Mouse (Mus musculus): ENCODE data around the gene Gm49384. TPM values are rescaled to one million over a fixed set of nuclear protein-coding genes. Genes with fewer than 3 reads are reported as not detected.

Gene Gm49384
- polyA plus RNA-seq, 1 experiment from 2014 or later = 29.5 TPM

DNA sequence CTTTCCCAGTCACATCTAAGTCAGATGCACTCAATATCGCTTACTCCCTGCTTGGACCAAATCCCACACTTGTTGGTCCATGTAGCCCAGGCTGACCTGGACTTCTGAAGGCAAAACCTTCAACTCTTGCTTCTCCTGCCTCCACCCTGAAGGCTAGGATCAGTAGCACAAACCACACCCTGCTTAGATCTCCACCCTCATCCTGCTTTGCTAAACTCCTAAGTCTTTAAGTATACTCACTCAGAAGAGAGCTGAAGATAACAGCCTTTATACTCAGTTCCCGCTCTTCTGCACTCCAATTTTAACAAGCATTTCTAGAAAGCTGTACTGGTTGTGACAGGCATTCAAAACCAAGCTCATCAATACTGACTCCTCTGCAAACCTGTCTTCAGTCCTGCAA is 47.0 kb downstream of the Gm49384 start:
- Histone ChIP-seq H3K27me3 (ENCODE audit: insufficient read depth, poor library complexity, severe bottlenecking) (no peaks in the 10 kb centered on the region), H3K4me3 (0 out of 2 replicates have a peak overlapping the region, but pooled peaks have one; percentile 88), H3K36me3 (peaks cover 22% of the 10 kb centered on the region), H3K4me1 (peaks cover 3% of the 10 kb centered on the region; the same call in 1 of the 2 replicates), H3K9me3 (no peaks in the 10 kb centered on the region), H3K27ac (no peak overlapping the region)
- 85% methylated on average over 2 of the region's 2 CpGs for WGBS
- DNase-seq (ENCODE audit: low spot score) = no peak

DNA sequence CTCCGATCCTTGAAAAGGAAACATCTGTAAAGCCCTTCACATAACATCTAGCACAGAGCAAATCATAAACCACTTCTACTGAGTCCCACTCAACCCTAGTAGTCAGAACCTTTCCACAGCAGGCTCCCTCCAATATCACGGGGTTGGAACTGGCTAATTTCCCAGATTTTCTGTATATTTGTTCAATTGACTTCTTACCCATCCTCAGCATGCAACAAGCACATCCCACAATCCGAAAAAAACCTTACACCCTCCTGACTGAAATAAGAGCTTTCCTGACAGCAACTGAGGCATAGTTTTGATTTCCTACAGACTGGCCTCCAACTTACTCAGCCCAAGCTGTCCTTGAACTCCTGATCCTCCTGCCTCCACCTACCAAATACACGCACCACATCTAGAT is 47.6 kb downstream of the Gm49384 start:
- H3K9me3 ChIP-seq = no peaks in the 10 kb centered on the region
- DNase-seq (ENCODE audit: low spot score) = no peak
- peaks cover 22% of the 10 kb centered on the region for H3K36me3 ChIP-seq
- no peak overlapping the region for H3K4me3 ChIP-seq
- WGBS = 86% methylated on average over 4 of the region's 4 CpGs
- H3K4me1 ChIP-seq = peaks cover 3% of the 10 kb centered on the region; the same call in 1 of the 2 replicates
- H3K27me3 ChIP-seq (ENCODE audit: insufficient read depth, poor library complexity, severe bottlenecking) = no peaks in the 10 kb centered on the region
- H3K27ac ChIP-seq = no peak overlapping the region

DNA sequence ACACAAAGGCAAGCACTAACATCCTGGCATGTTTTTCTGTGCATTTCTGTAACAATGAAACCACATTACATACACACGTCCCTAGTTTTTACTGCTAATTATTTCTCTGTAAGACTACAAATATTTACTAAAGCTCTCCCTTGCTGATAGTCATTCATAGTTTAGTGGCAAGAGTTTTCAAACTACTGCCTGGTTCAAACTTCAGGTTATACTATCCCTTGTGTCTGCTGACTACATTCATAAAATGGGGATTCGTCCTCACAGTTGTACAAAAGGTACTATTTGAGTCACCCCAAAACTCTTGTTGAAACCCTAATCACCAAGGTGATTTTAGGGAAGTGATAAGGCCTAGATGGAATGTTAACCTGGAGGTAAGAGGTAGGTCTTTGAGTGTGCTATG is 48.1 kb downstream of the Gm49384 start:
- DNase-seq (ENCODE audit: low spot score) = no peak
- H3K4me1 ChIP-seq = peaks cover 3% of the 10 kb centered on the region; the same call in 1 of the 2 replicates
- H3K27ac ChIP-seq = no peak overlapping the region
- 86% methylated on average over 2 of the region's 2 CpGs for whole genome bisulfite sequencing
- no peak overlapping the region for H3K4me3 ChIP-seq
- H3K9me3 ChIP-seq = no peaks in the 10 kb centered on the region
- no peaks in the 10 kb centered on the region for H3K27me3 ChIP-seq (ENCODE audit: insufficient read depth, poor library complexity, severe bottlenecking)
- H3K36me3 ChIP-seq = peaks cover 22% of the 10 kb centered on the region

DNA sequence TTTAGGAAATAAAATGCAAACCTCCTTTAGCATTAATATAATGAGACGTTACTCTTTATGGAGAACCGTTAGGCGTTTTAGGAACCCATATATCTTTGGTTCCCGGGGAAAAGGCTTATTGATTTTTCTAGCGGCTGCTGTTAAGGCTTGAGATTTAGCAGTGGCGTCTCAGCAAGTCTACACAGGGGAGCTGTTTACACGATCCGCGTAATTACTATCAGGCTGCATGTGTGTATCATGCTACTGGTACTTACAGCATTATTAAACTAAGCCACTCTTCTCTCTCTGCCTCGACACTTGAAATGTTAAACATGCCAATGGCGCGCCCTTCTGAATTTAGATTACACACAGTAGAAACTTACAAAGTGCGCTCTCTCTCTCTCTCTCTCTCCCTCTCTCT is 54.0 kb downstream of the Gm49384 start:
- no peaks in the 10 kb centered on the region for H3K27me3 ChIP-seq (ENCODE audit: insufficient read depth, poor library complexity, severe bottlenecking)
- 79% methylated on average over 13 of the region's 13 CpGs for WGBS

DNA sequence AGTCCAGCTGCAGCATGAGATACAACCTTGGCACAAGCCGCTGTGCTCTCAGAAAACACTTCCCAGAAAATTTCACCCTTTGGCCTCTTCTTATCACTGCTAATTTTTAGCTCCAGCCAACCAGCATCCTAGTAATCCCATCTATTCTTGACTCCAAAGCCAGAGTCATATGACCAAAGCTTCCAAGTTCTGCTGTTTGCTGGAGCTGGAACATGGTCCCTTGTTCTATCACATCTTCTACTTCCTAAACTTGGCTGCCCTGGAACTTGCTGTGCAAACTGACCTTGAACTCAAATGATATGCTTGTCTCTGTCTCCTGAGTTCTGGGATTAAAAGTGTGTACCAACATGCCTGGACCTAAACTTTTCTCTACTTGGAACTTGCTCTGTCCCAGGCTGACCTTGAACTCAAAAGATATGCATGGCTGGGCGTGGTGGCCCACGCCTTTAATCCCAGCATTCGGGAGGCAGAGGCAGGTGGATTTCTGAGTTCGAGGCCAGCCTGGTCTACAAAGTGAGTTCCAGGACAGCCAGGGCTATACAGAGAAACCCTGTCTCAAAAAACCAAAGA is 56.8 kb downstream of the Gm49384 start:
- no peaks in the 10 kb centered on the region for H3K9me3 ChIP-seq
- H3K36me3 ChIP-seq = no peaks in the 10 kb centered on the region
- no peak overlapping the region for H3K4me3 ChIP-seq
- no peak for DNase-seq (ENCODE audit: low spot score)
- WGBS = 87% methylated on average over 5 of the region's 5 CpGs
- no peaks in the 10 kb centered on the region for H3K4me1 ChIP-seq
- no peak overlapping the region for H3K27ac ChIP-seq
- H3K27me3 ChIP-seq (ENCODE audit: insufficient read depth, poor library complexity, severe bottlenecking) = no peaks in the 10 kb centered on the region

More for the DNA sequence above, 54.0 kb downstream of the Gm49384 start:
- Histone ChIP-seq H3K36me3 (no peaks in the 10 kb centered on the region), H3K27ac (no peak overlapping the region), H3K9me3 (no peaks in the 10 kb centered on the region), H3K4me1 (no peaks in the 10 kb centered on the region), H3K4me3 (no peak overlapping the region)
- no peak for DNase-seq (ENCODE audit: low spot score)

DNA sequence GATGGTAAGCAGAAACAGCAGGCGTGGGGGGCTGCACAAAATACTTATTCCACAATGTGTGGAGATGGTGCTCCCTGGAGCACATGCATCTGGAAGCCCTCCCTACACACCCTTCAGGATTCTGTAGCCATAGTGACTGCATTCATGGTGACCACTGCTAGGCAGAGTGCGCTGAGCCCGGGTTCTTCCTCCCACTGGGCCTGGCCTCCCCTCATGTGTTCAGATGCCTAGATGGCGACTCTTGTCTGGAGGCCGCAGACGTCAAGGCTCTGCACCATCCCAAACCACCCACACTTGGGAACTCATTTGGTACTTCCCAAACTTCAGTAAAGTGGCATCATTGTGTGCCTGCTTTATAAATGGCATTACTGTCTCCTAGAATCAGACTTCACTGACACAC is 60.6 kb downstream of the Gm49384 start:
- DNase-seq (ENCODE audit: low spot score) = no peak
- Histone ChIP-seq H3K4me3 (no peak overlapping the region), H3K4me1 (no peaks in the 10 kb centered on the region), H3K9me3 (no peaks in the 10 kb centered on the region), H3K36me3 (no peaks in the 10 kb centered on the region), H3K27ac (no peak overlapping the region), H3K27me3 (ENCODE audit: insufficient read depth, poor library complexity, severe bottlenecking) (no peaks in the 10 kb centered on the region)
- 73% methylated on average over 6 of the region's 6 CpGs for WGBS

DNA sequence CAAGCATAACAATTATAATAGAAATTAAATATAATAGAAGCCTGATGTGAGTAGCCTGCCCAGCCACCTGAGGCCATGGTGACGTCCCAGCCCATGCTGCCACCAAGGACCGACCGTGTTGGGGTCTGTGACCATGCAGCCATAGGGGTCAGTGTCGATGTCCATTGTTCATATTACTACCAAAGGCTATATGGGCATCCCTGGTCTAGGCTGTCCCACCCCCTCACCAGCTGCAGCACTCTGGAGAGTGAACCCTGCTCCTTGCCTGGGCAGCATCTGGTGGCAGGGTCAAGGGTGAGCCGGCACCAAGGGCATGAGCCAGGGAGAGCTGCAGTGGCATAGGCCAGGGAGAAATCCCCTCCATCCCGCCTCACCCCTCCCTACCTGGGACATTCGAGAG is 64.2 kb downstream of the Gm49384 start:
- Histone ChIP-seq H3K27me3 (ENCODE audit: insufficient read depth, poor library complexity, severe bottlenecking) (no peaks in the 10 kb centered on the region), H3K36me3 (no peaks in the 10 kb centered on the region)
- 80% methylated on average over 7 of the region's 7 CpGs for WGBS

More for the DNA sequence above, 64.2 kb downstream of the Gm49384 start:
- H3K4me3 ChIP-seq = no peak overlapping the region
- H3K4me1 ChIP-seq = no peaks in the 10 kb centered on the region
- H3K9me3 ChIP-seq = no peaks in the 10 kb centered on the region
- no peak overlapping the region for H3K27ac ChIP-seq
- DNase-seq (ENCODE audit: low spot score) = no peak

Small RNA genes within 50 kb of the gene (microRNA-seq; reads per million reads assigned to microRNA genes)
- gene Gm47287 (not detected), gene Gm47295 (not detected)

Other genes with a start within 250 kb of the Gm49384 start
- gene Rps29, start 45.1 kb downstream of the Gm49384 start, polyA plus RNA-seq (2016; fragmentation: Nextera tagmentation; extraction: Ambion mirVana) = 1,118 and 1,148 TPM in 2 replicates
- 20.0 and 24.3 TPM in 2 replicates for gene Lrr1, start 35.5 kb downstream of the Gm49384 start, polyA plus RNA-seq (2016; fragmentation: Nextera tagmentation; extraction: Ambion mirVana)
- gene Rpl36al, start 20.2 kb downstream of the Gm49384 start, polyA plus RNA-seq (2016; fragmentation: Nextera tagmentation; extraction: Ambion mirVana) = 572 and 611 TPM in 2 replicates
- 43.2 and 49.6 TPM in 2 replicates for gene Mgat2, start 20.1 kb downstream of the Gm49384 start, polyA plus RNA-seq (2016; fragmentation: Nextera tagmentation; extraction: Ambion mirVana)
- gene Gm49383, start 7.2 kb downstream of the Gm49384 start, polyA plus RNA-seq (2016; fragmentation: Nextera tagmentation; extraction: Ambion mirVana) = 27.3 and 35.2 TPM in 2 replicates
- 9.3 and 13.0 TPM in 2 replicates for gene Dnaaf2, start 5.8 kb downstream of the Gm49384 start, polyA plus RNA-seq (2016; fragmentation: Nextera tagmentation; extraction: Ambion mirVana)
- gene Pole2, start 23.9 kb upstream of the Gm49384 start, polyA plus RNA-seq (2016; fragmentation: Nextera tagmentation; extraction: Ambion mirVana) = 20.9 and 28.7 TPM in 2 replicates
- gene Klhdc1, start 36.9 kb upstream of the Gm49384 start, polyA plus RNA-seq (2016; fragmentation: Nextera tagmentation; extraction: Ambion mirVana) = 3.5 and 7.3 TPM in 2 replicates
- 142 and 162 TPM in 2 replicates for gene Klhdc2, start 92.4 kb upstream of the Gm49384 start, polyA plus RNA-seq (2016; fragmentation: Nextera tagmentation; extraction: Ambion mirVana)
- gene Nemf, start 152.9 kb upstream of the Gm49384 start, polyA plus RNA-seq (2016; fragmentation: Nextera tagmentation; extraction: Ambion mirVana) = 68.1 and 78.1 TPM in 2 replicates
- 37.1 and 50.4 TPM in 2 replicates for gene Arf6, start 167.9 kb upstream of the Gm49384 start, polyA plus RNA-seq (2016; fragmentation: Nextera tagmentation; extraction: Ambion mirVana)
- gene Gm9887, start 168.2 kb upstream of the Gm49384 start, polyA plus RNA-seq (2016; fragmentation: Nextera tagmentation; extraction: Ambion mirVana) = 0.95 and 1.8 TPM in 2 replicates

Data from heart, embryonic 10.5 days (tissue).